8 mouse cellular contexts compared by ENCODE assay signal in the genomic region with DNA sequence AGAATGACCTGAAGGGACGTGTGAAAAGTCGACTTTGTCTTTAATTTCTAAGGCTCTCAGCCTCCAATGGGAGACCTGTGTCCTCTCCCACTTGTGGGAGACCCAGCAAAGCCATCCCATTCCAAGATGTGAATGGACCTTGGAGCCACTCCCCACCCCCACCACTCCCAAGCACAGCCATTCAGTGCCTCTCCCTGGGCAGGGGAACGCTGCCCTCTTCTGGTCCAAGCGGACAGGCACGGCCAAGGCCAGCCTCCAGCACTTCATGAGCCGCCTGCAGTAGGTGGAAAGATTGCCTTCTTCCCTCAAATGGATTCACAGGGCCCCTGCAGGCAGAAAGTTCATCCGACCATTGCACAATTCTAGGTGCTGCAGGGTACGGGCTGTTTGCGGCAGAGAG.
DNase-seq lines count a peak whose midpoint lies in the region; ATAC-seq lines count a peak whose summit lies in the region.

No protein-coding gene starts in this region.

- H3K27me3 ChIP-seq in midbrain, embryonic 11.5 days (ENCODE audit: control insufficient read depth, insufficient read depth, low read length): peaks cover 62% of the 10 kb centered on the region
- H3K27me3 ChIP-seq in midbrain, embryonic 16.5 days (ENCODE audit: control insufficient read depth, insufficient read depth, low read depth, low read length): peaks cover 37% of the 10 kb centered on the region
- peaks cover 78% of the 10 kb centered on the region for H3K27me3 ChIP-seq in kidney, embryonic 15.5 days

- ATAC-seq in midbrain, embryonic 11.5 days (ENCODE audit: low FRiP score): peak; percentile 70
- ATAC-seq in midbrain, embryonic 16.5 days: no peak
- ATAC-seq in kidney, embryonic 15.5 days (replicated peaks; ENCODE audit: low FRiP score): peak; percentile 64; the same call in 1 of the 2 replicates
- no peak for ATAC-seq in monocyte, adult 5-6 weeks (replicated peaks; ENCODE audit: insufficient number of reproducible peaks, low FRiP score, low TSS enrichment, poor library complexity, severe bottlenecking)

- WGBS in midbrain, embryonic 11.5 days: 12% methylated on average over 9 of the region's 9 CpGs
- WGBS in midbrain, embryonic 16.5 days: 10% methylated on average over 9 of the region's 9 CpGs
- 9% methylated on average over 9 of the region's 9 CpGs for WGBS in kidney, embryonic 15.5 days

- H3K9ac ChIP-seq in midbrain, embryonic 11.5 days (ENCODE audit: low read length): no peak overlapping the region
- no peak overlapping the region for H3K9ac ChIP-seq in midbrain, embryonic 16.5 days (ENCODE audit: low read depth, low read length)
- H3K9ac ChIP-seq in kidney, embryonic 15.5 days: no peak overlapping the region

- no peak overlapping the region for H3K27ac ChIP-seq in midbrain, embryonic 11.5 days (ENCODE audit: low read depth, low read length)
- no peak overlapping the region for H3K27ac ChIP-seq in midbrain, embryonic 16.5 days (ENCODE audit: low read length)
- no peak overlapping the region for H3K27ac ChIP-seq in kidney, embryonic 15.5 days

- no peaks in the 10 kb centered on the region for H3K9me3 ChIP-seq in midbrain, embryonic 11.5 days (ENCODE audit: control insufficient read depth, low read length)
- H3K9me3 ChIP-seq in midbrain, embryonic 16.5 days (replicated peaks; ENCODE audit: control insufficient read depth, low read length, poor library complexity, severe bottlenecking): no peaks in the 10 kb centered on the region
- no peaks in the 10 kb centered on the region for H3K9me3 ChIP-seq in kidney, embryonic 15.5 days (replicated peaks)

- peak; percentile 94 for DNase-seq in midbrain, embryonic 11.5 days (ENCODE audit: low spot score, missing footprints)
- peak; percentile 38 for DNase-seq in brain, adult 2 months (ENCODE audit: low read depth, low spot score)
- DNase-seq in frontal cortex, postnatal 25 days (ENCODE audit: low spot score in 2 of 2): peak; percentile 13 to 22
- peak; percentile 40 for DNase-seq in lung, postnatal 14 days
- DNase-seq in testis, postnatal 10 days (ENCODE audit: low spot score): peak; percentile 81

- H3K4me3 ChIP-seq in midbrain, embryonic 11.5 days (ENCODE audit: low read depth, low read length): no peak overlapping the region
- no peak overlapping the region for H3K4me3 ChIP-seq in midbrain, embryonic 16.5 days (ENCODE audit: low read depth, low read length)
- no peak overlapping the region for H3K4me3 ChIP-seq in kidney, embryonic 15.5 days (replicated peaks)

- H3K4me2 ChIP-seq in midbrain, embryonic 11.5 days: no peak overlapping the region
- H3K4me2 ChIP-seq in midbrain, embryonic 16.5 days (ENCODE audit: low read length): no peak overlapping the region
- no peak overlapping the region for H3K4me2 ChIP-seq in kidney, embryonic 15.5 days

- H3K4me1 ChIP-seq in midbrain, embryonic 11.5 days (ENCODE audit: control insufficient read depth, insufficient read depth, low read length): peaks cover 5% of the 10 kb centered on the region; the same call in 1 of the 2 replicates
- peaks cover 9% of the 10 kb centered on the region for H3K4me1 ChIP-seq in midbrain, embryonic 16.5 days (ENCODE audit: control insufficient read depth, insufficient read depth, low read length)
- peaks cover 14% of the 10 kb centered on the region for H3K4me1 ChIP-seq in kidney, embryonic 15.5 days

- no peaks in the 10 kb centered on the region for H3K36me3 ChIP-seq in midbrain, embryonic 11.5 days (ENCODE audit: control insufficient read depth, insufficient read depth, low read length)
- H3K36me3 ChIP-seq in midbrain, embryonic 16.5 days (ENCODE audit: control insufficient read depth, insufficient read depth, low read length): no peaks in the 10 kb centered on the region
- no peaks in the 10 kb centered on the region for H3K36me3 ChIP-seq in kidney, embryonic 15.5 days

Comparison
In these comparisons a context has a peak if more than half of its experiments do, and no peak if none do; other contexts are left out.
1. ATAC-seq: peak in midbrain, embryonic 11.5 days (single experiment) and kidney, embryonic 15.5 days (single experiment); none in midbrain, embryonic 16.5 days (single experiment) and monocyte, adult 5-6 weeks (single experiment).
2. DNase-seq: peak in every context shown above with its lines; median percentile 94 in midbrain, embryonic 11.5 days; 81 in testis, postnatal 10 days; 40 in lung, postnatal 14 days; 38 in brain, adult 2 months; 18 in frontal cortex, postnatal 25 days.